In genomic region chr6:4612431-4612830, GRCm38 (mm10) we compare ENCODE assay signal across 20 mouse cellular contexts.
"Had no signal": no experiment of that assay in that cellular context is flagged by ENCODE, and none has a peak within 500 bp of the region (broad histone marks: within the 10 kb centered on the region; RNA-seq: fewer than 3 reads in every experiment).

No protein-coding gene starts in this region.

- DNase-seq: lung, adult 18-20 months; lung, embryonic 14.5 days; lung, postnatal 10 days; lung, postnatal 4 days; midbrain, embryonic 14.5 days; right cerebral cortex, postnatal 25 days; right cerebral cortex, postnatal 4 days; spleen, adult 18-20 months; thymus, adult 2 months; thymus, postnatal 25 days; thymus, postnatal 4 days had no signal

- H3K27ac ChIP-seq: liver, embryonic 14.5 days; midbrain, embryonic 10.5 days; midbrain, embryonic 12.5 days; neural tube, embryonic 13.5 days; neural tube, embryonic 15.5 days; stomach, embryonic 15.5 days; stomach, postnatal 0 days had no signal

- H3K4me3 ChIP-seq: midbrain, embryonic 10.5 days; midbrain, embryonic 12.5 days; myocyte; neural tube, embryonic 13.5 days; neural tube, embryonic 15.5 days; stomach, embryonic 15.5 days had no signal

- ATAC-seq: midbrain, embryonic 16.5 days had no signal
